Mouse (Mus musculus) T-helper 1 cell (primary cell): ENCODE data around the gene Magi3.

Source experiments
- in situ Hi-C: fragments of 300-600 bp; cut with MboI, MseI; formaldehyde crosslinking; loops from one replicate; pipeline ENCODE4 v1.15.1; 2025; ENCODE audit warnings: high pct_unique_total_duplicates

Magi3 gene

GRCm38 (mm10) chr3:104220295-104220965 is at the start of gene Magi3:
TSS of gene Magi3 (minus strand) at chr3:104220374.
- in situ Hi-C loops, result no loop called here

- in situ Hi-C loops, result no loop called here
Observed at GRCm38 (mm10) chr3:104264530-104265145, 44.5 kb upstream of the Magi3 start.

GRCm38 (mm10) chr3:104260221-104260620 is 40.0 kb upstream of the Magi3 start:
- in situ Hi-C loops, result no loop called here

- in situ Hi-C loops, result no loop called here
Observed at GRCm38 (mm10) chr3:104259168-104259567, 39.0 kb upstream of the Magi3 start.

DNA sequence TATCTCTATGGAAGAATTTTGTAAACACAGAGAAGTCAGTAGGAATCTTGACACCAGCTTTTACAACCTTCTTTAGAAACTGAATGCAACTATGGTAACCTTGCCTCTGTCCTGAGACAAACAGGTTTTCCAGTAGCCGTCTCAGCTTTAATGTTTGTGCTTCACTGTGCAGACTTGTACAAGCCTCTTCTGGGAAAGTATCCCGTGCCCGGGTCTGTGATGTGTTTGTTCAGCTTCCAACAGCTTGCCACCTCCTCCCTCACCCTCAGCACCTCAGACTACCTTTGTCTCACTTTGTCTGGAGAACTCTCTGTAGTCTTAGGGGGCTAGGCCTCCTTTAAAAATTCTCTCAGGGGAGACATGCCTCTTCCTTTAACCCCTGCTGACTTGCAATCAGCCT is 36.9 kb upstream of the Magi3 start:
- in situ Hi-C loops, result no loop called here

GRCm38 (mm10) chr3:104253760-104254159 is 33.6 kb upstream of the Magi3 start:
- in situ Hi-C loops, result no loop called here

DNA sequence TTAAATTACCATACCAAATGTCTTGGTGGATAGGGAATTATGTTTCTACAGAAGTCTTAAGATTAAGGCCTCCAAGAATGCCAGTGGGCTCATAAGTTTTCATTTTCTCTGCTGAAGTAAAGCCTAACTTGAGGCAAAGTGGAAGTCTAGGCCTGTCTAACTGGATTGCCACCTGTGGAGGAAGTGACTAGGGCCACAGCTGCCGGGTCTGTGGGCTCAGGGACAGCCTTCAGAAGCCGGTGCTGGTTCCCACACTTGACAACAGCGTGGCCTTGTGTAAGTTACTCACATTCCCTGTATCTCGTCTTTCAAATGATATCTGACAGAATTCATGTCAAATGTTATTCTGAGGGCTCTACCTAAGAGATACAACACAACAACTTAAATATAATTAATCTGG is 27.7 kb upstream of the Magi3 start:
- in situ Hi-C loops, result no loop called here

DNA sequence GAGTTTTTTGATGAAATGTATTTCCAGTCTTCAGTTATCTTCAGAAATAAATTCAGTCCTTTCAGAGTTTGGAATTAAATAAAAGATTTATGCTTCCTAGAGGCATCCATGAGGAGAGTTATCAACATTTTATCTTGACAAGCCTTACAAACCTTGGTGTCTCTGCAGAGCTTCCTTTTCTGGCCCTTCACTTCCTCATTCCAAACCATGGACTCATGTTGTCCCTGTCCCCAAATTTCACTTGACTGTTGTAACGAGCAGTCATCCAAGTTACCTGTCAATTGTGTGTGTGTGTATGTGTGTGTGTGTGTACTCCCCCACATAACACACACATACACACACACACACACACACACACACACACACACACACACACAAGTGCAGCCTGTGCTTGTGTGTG is 26.9 kb upstream of the Magi3 start:
- in situ Hi-C loops, result no loop called here

GRCm38 (mm10) chr3:104244373-104244772 is 24.2 kb upstream of the Magi3 start:
- in situ Hi-C loops, result loop anchor here (5.0 kb wide), 1 partner anchor 93 kb away; no protein-coding TSS in a partner anchor

DNA sequence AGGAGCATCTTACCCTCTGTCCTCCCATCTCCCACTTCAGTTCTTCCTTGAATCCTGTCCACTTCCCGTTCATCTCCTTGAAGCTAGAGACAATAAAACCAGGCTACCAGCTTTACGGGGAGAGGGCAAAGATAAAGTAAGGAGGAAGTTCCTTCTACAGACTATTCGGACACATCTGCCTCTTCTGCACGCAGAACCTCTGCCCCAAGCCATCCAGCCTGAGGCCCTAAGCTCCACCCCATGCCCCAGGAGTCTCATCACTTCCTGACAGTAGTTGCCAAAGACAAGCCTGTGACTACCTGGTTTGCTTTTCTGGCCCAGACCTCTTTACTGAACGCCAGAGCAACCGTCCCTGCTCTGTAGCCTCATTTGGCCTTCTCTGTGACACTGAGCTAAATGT is 23.8 kb upstream of the Magi3 start:
- in situ Hi-C loops, result loop anchor here (5.0 kb wide), 1 partner anchor 93 kb away; no protein-coding TSS in a partner anchor

GRCm38 (mm10) chr3:104239785-104240184 is 19.6 kb upstream of the Magi3 start:
- in situ Hi-C loops, result loop anchor here (5.0 kb wide), 1 partner anchor 98 kb away; no protein-coding TSS in a partner anchor

DNA sequence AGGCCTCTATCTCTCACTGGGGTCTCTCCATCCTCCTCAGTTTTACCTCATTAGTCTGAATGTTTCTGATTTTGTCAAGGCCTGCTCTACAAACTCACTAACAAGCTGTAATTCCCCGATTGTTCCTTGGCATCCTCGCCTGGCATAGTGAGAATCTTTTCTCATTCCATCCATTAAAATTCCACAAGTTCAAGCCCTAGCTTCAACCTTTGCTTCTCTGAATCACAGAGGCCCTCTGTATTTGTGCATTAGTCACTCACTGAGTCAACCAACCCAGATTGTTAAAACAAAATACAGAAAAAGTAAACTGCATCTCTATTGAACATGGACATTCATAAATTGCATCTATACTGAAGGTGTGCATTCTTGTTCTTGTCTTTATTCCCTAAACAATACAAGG is 19.2 kb upstream of the Magi3 start:
- in situ Hi-C loops, result no loop called here

- in situ Hi-C loops, result no loop called here
Observed at GRCm38 (mm10) chr3:104237846-104238440, 17.8 kb upstream of the Magi3 start.

DNA sequence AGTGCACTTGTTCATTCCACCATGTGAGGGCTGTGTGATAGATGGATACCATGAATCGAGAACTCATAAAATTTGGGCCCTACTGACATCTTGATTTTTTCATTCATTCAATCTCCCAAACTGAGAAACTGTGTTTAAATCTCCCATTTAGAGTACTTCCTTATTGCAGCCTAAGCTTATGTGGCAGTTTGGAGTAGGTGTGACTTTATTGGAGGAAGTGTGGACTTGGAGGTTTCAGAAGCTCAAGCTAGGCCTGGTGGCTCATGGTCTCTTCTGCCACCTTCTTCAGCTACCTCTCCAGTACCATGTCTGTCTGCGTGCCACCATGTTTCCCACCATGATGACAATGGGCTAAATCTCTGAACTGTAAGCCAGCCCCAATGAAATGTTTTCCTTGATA is 15.9 kb upstream of the Magi3 start:
- in situ Hi-C loops, result no loop called here

GRCm38 (mm10) chr3:104235099-104235498 is 14.9 kb upstream of the Magi3 start:
- in situ Hi-C loops, result no loop called here

DNA sequence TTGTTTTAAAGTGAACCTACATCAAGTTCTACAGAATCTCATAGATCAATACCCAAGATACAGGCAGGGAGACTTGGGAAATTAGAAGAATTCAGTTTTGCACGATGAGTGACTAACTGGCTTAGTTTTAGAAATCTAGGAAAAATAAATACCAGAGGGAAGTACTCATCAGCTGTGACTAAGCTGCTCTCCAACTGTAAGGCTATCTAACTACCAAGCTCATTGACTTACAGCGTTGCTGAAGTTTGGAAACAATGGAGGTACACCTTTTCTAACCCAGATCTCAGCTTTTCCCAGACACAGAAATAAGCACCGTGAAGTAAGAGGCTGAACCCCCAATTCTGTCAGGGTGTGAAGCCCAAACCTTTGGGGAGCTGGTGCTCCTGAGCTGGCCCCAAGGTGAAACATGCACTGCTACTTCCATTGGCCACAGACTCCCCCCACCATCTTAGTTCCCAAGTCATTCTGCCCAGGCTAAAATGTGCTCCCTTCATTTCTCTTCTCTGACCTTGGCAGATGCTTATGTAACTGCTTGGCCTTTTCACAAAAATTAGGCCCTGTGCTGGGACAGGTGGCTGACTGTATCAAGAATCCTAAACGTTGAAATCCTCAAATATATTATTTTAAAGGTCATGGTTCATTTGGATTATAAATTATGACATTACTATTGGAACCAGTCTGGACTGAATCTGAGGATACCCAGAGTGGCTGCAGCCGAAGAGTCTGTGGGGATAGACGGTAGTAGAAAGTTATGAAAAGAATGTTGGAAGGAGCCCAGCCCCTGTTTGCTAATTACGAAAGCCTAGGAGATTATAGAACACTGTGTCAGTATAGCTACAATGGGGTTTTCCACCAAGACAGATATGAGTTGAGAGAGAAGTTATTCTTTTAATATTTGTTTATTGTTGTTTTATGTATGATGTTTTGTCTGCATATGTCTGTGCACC is 13.5 kb upstream of the Magi3 start:
- in situ Hi-C loops, result no loop called here

DNA sequence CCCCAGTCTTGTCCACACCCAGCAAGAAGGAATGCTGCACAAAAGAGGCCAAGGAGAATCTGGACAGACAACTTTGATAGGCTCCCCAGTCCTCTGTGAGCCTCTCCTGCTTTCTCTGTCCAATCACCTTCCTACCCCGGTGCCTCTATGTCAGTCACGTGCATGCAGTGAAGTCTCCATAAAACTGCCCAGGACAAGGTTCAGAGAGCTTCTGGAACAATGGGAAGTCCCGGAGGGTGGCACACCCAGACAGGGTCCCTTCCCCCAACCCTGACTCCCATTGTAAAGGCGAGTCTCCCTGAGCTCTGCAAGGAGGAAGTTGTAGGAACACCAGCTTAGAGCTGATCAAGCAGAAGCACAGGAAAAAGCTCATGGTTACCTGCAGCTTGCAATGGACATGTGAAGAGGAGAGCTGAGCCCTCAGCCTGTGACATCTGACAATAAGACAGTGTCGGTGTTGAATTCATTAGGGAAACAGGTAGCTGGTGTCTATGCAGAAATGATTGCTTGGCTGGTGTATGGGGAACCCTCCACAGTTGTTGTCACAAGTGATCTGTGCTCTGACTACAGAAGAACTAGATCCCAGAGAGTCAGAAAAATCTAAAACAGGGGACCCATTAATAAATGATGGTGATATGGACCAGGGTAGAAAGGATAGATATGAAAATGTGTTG is 7.4 kb upstream of the Magi3 start:
- in situ Hi-C loops, result no loop called here

- in situ Hi-C loops, result no loop called here
Observed at GRCm38 (mm10) chr3:104226731-104227130, 6.6 kb upstream of the Magi3 start.

- in situ Hi-C loops, result no loop called here
Observed at GRCm38 (mm10) chr3:104221156-104221555, 982 bp upstream of the Magi3 start.

DNA sequence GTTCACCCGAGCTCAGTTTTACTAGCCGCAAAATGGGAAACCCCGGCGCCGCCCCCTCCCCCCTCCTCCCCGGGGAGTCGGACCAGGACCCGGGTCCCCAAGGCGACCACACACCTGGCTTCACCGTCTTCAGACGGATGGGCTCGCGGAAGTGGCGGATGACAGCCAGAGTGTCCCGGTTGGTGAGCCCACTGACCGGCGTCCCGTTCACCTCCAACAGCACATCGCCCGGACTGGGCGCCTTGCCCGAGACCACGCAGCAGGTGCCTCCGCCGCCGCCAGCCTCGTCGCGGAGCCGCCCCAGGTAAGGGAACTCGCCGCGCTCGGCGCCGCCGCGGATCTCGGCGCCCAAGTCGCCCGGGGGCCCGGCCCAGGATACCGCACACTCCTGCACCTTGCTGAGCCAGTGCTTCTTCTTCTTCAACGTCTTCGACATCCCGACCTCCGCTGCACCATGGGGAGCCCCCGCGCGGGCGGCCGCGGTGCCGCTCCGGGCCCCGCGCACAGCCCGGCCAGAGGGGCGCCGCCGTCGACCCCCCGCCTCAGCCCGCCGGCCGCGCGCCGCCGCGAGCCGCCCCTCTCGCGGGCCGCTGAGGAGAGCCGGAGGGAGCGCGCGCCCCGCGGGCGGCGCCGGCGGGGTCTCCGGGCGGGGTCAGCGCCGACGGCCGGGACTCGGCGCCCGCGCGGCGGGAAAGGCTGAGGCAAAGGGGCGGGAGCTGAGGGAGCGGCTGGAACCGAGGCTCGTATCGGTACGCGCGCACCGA is 461 bp downstream of the Magi3 start:
- in situ Hi-C loops, result loop anchor here (10.0 kb wide), 1 partner anchor 1145 kb away; the partner anchor contains the start of gene Ampd1
